Comparison of ENCODE assay signal across 7 mouse cellular contexts in genomic region chrX:139870300-139870711, GRCm38 (mm10). TPM values are rescaled to one million over a fixed set of nuclear protein-coding genes. Genes with fewer than 3 reads are reported as not detected.
DNase-seq lines count a peak whose midpoint lies in the region; ATAC-seq lines count a peak whose summit lies in the region.

No protein-coding gene starts in this region.

- no peaks in the 10 kb centered on the region for H3K36me3 ChIP-seq in forebrain, embryonic 14.5 days (ENCODE audit: control insufficient read depth, insufficient read depth, low read length)
- no peaks in the 10 kb centered on the region for H3K36me3 ChIP-seq in limb, embryonic 13.5 days
- H3K36me3 ChIP-seq in midbrain, embryonic 14.5 days (ENCODE audit: control insufficient read depth, insufficient read depth, low read length): no peaks in the 10 kb centered on the region

- ATAC-seq in forebrain, embryonic 14.5 days: peak; percentile 25
- ATAC-seq in hematopoietic stem cell, adult 5-6 weeks (replicated peaks in 1 of 2; ENCODE audit: insufficient read depth in 1 of 2, low FRiP score in 2 of 2, low TSS enrichment in 1 of 2, low read depth in 1 of 2, poor library complexity in 2 of 2, severe bottlenecking in 2 of 2): peak; percentile 32 to 48; a peak in 2 of 4 replicates
- peak; percentile 34; the same call in 1 of the 2 replicates for ATAC-seq in limb, embryonic 13.5 days (ENCODE audit: low FRiP score, low read depth)
- 0 out of 2 replicates have a peak, but pooled peaks have one; percentile 41 for ATAC-seq in midbrain, embryonic 14.5 days (ENCODE audit: low FRiP score, low TSS enrichment)

- 28% methylated on average over 15 of the region's 15 CpGs for WGBS in forebrain, embryonic 14.5 days
- 19% methylated on average over 15 of the region's 15 CpGs for WGBS in limb, embryonic 13.5 days
- 25% methylated on average over 15 of the region's 15 CpGs for WGBS in midbrain, embryonic 14.5 days

- peak overlapping the region; percentile 66 for H3K4me2 ChIP-seq in forebrain, embryonic 14.5 days (ENCODE audit: low read length)
- peak overlapping the region; percentile 65 for H3K4me2 ChIP-seq in limb, embryonic 13.5 days (replicated peaks)
- peak overlapping the region; percentile 58 for H3K4me2 ChIP-seq in midbrain, embryonic 14.5 days (ENCODE audit: low read length)

- H3K4me3 ChIP-seq in forebrain, embryonic 14.5 days (ENCODE audit: low read depth, low read length): peak overlapping the region; percentile 46
- H3K4me3 ChIP-seq in limb, embryonic 13.5 days: peak overlapping the region; percentile 60
- H3K4me3 ChIP-seq in midbrain, embryonic 14.5 days (replicated peaks; ENCODE audit: low read depth, low read length): peak overlapping the region; percentile 57

- no peaks in the 10 kb centered on the region for H3K9me3 ChIP-seq in forebrain, embryonic 14.5 days (replicated peaks; ENCODE audit: control insufficient read depth, low read length)
- no peaks in the 10 kb centered on the region for H3K9me3 ChIP-seq in limb, embryonic 13.5 days
- H3K9me3 ChIP-seq in midbrain, embryonic 14.5 days (ENCODE audit: control insufficient read depth, low read length): no peaks in the 10 kb centered on the region

- H3K27ac ChIP-seq in forebrain, embryonic 14.5 days (ENCODE audit: low read depth, low read length): no peak overlapping the region
- no peak overlapping the region for H3K27ac ChIP-seq in limb, embryonic 13.5 days
- H3K27ac ChIP-seq in midbrain, embryonic 14.5 days (replicated peaks; ENCODE audit: low read depth, low read length): no peak overlapping the region

- peak; percentile 18 for DNase-seq in Muller cell, postnatal 12 days (ENCODE audit: inconsistent ontology term)
- DNase-seq in brain, adult 2 months (ENCODE audit: low read depth, low spot score): peak; percentile 53
- peak; percentile 24 for DNase-seq in forebrain, embryonic 14.5 days (ENCODE audit: low spot score)
- peak; percentile 54 for DNase-seq in midbrain, embryonic 14.5 days
- no peak for DNase-seq in ovary, postnatal 14 days (ENCODE audit: low spot score)

- H3K9ac ChIP-seq in forebrain, embryonic 14.5 days (ENCODE audit: low read length): no peak overlapping the region
- H3K9ac ChIP-seq in limb, embryonic 13.5 days: peak overlapping the region; percentile 72; the same call in 1 of the 2 replicates
- H3K9ac ChIP-seq in midbrain, embryonic 14.5 days (replicated peaks; ENCODE audit: low read length): no peak overlapping the region

- H3K27me3 ChIP-seq in forebrain, embryonic 14.5 days (replicated peaks; ENCODE audit: control insufficient read depth, insufficient read depth, low read length): no peaks in the 10 kb centered on the region
- peaks cover 33% of the 10 kb centered on the region; the same call in 1 of the 2 replicates for H3K27me3 ChIP-seq in limb, embryonic 13.5 days
- no peaks in the 10 kb centered on the region for H3K27me3 ChIP-seq in midbrain, embryonic 14.5 days (ENCODE audit: control insufficient read depth, insufficient read depth, low read length)

- H3K4me1 ChIP-seq in forebrain, embryonic 14.5 days (ENCODE audit: control insufficient read depth, insufficient read depth, low read length): no peaks in the 10 kb centered on the region
- no peaks in the 10 kb centered on the region for H3K4me1 ChIP-seq in limb, embryonic 13.5 days
- H3K4me1 ChIP-seq in midbrain, embryonic 14.5 days (ENCODE audit: control insufficient read depth, insufficient read depth, low read length): no peaks in the 10 kb centered on the region

RNA-seq across cellular contexts. Expression of gene Morc4, which starts 1.2 kb away (rescaled TPM):
- polyA plus RNA-seq in forebrain, embryonic 14.5 days (2014; fragmentation: Nextera tagmentation; extraction: Ambion mirVana): 2.0 and 3.1 TPM in 2 replicates
- total RNA-seq in hematopoietic stem cell, adult 5-6 weeks (2017): 3.6 and 6.9 TPM in 2 replicates
- 17.9 and 20.7 TPM in 2 replicates for polyA plus RNA-seq in limb, embryonic 13.5 days (2015; fragmentation: Nextera tagmentation; extraction: Ambion mirVana)
- 3.2 and 4.2 TPM in 2 replicates for polyA plus RNA-seq in midbrain, embryonic 14.5 days (2014; fragmentation: Nextera tagmentation; extraction: Ambion mirVana)
